Mouse (Mus musculus) layer of hippocampus, postnatal 14 days (tissue): ENCODE results near the gene Ppp1r14c. TPM values are rescaled to one million over a fixed set of nuclear protein-coding genes. Genes with fewer than 3 reads are reported as not detected.

ENCODE experiments used
- DNase-seq, 2 experiments: peaks; one replicate each; pipeline ENCODE4 v3.0.0; 2021 to 2022; ENCODE audit warnings: low spot score in 2 of 2, mixed read lengths in 1 of 2
- long read RNA-seq, 2 experiments: library from polyadenylated mRNA; stranded (forward); transcript quantifications; one replicate each; pipeline ENCODE4 v2.0.0; 2021
- total RNA-seq, 2 experiments: library from RNA; stranded (reverse); gene quantifications; 2 replicates each; pipeline ENCODE4 v1.2.3; 2021

Ppp1r14c gene
- 10 to 100 TPM; 68.9 to 72.3 TPM for total RNA-seq
- long read RNA-seq, experiment 1, transcript Ppp1r14c-202 (2 exons, 2,013 nt) = minor isoform, 6 of 133 reads
- long read RNA-seq, experiment 1, transcript Ppp1r14c-201 (4 exons, 2,617 nt) = major isoform, 122 of 133 reads
- long read RNA-seq, experiment 1, partial matches to known transcripts = 0 of 133 reads
- long read RNA-seq, experiment 1, other reads (novel, unspliced or antisense) = 5 of 133 reads
- long read RNA-seq, experiment 2, transcript Ppp1r14c-201 (4 exons, 2,617 nt) = major isoform, 163 of 179 reads
- long read RNA-seq, experiment 2, partial matches to known transcripts = 6 of 179 reads
- long read RNA-seq, experiment 2, other reads (novel, unspliced or antisense) = 6 of 179 reads

DNA sequence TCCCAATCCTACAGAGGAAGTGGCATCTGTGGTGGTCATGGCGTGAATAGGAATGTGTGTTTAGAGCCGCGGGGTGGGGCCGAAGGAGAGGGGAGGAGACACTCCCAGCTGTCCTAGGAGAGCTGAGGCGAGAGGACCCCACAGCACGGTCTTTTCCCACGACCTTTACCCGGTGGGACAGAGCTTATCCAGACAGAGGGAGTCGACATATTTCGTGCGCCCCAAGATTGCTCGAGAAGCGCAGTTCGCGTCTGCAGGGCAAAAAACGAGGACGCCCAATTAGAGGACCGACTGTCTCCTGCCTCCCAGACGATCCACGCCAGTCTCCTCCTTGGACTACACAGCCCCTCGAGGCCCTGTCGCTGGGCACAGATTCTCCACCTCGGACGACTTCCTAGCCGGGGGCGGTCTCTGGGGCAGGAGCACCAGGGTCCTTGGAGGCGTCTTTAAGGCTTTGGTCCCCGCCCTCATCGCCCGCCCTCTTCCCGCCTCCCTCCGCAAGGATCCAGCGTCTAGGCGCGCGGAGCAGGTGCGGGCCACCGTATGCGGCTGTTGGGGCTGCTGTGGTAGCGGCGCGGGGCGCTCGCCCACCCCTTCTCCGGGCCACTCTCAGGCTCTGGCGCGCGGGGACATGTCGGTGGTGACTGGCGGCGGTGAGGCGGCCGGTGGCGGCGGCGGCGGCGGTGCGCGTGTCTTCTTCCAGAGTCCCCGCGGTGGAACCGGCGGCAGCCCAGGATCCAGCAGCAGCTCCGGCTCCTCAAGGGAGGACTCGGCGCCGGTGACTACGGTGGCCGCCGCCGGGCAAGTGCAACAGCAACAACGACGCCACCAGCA is at the start of gene Ppp1r14c:
Ppp1r14c (plus strand) TSS at position 22 of the 834 bp plus-strand sequence.
- peak; percentile 75 to 76 for DNase-seq

DNA sequence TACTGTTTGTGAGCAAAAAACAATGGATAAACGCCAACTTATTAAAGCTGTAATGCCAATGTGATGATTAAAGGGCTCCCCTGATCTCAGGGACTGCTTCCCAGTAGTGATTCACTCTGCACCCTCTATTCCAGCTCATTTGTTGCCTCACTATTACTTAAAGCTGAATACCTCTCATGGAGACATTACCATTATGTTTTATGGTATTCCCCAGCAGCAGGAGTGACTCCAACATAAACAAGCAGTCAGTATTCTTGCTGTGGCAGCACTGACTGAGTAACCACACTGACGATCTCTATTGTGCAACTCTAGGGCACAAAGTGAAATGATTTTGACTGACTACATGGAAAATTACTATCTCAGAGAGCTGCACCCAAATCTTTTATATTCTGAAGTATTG is 44.5 kb upstream of the Ppp1r14c start:
- no peak for DNase-seq

DNA sequence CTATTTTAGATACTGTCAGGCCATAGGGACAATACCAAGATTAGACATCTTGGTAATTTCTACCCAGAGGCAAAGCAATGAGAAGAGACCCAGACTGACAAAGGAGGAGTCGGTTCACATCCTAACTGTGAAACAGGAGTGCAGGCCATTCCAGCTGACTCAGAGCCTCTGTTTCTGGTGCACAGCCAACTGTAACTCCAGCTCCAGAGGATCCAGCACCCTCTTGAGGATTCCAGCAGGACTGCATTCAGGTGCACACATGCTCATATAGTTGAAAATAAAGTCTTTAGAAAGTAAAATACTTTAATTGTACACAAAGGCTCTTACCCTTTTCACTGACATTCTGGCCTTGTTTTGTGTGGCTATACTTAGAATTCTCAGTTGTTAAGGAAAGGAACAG is 40.4 kb upstream of the Ppp1r14c start:
- DNase-seq = no peak

DNA sequence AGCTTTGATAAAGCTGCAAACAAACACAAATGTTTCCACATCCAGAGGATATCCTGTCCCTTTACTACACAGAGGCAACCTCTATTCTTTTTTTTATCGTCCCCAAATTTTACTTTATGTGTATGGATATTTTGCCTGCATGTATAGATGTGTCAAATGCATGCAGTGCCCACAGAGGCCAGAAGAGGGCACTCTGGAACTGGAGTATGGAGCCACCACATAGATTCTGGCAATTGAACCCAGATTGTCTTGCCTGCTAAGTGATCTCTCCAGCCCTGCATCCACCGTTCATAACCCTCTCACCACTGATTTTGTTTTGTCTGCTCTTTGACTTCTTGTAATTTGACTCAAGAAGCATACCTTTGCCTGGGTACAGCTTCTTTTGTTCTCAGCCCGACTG is 33.0 kb upstream of the Ppp1r14c start:
- DNase-seq = peak; percentile 69 to 85

DNA sequence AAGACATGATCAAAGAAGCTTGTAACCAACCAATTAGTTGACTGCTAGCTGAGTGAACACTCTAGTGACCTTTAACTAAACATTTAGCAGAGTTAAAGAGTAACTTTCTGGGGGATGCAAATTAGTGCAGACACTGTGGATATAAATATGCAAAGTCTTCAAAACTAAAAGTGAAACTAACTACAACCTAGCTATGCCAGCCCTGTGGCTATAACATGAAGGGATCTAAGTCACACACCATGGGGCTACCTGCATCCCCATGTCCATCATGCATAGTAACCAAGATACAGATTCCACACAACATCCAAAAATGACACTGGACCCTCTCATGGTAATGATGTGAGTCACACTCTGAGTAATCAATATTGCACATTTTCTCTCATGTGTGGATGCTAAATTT is 31.3 kb upstream of the Ppp1r14c start:
- DNase-seq = no peak

DNA sequence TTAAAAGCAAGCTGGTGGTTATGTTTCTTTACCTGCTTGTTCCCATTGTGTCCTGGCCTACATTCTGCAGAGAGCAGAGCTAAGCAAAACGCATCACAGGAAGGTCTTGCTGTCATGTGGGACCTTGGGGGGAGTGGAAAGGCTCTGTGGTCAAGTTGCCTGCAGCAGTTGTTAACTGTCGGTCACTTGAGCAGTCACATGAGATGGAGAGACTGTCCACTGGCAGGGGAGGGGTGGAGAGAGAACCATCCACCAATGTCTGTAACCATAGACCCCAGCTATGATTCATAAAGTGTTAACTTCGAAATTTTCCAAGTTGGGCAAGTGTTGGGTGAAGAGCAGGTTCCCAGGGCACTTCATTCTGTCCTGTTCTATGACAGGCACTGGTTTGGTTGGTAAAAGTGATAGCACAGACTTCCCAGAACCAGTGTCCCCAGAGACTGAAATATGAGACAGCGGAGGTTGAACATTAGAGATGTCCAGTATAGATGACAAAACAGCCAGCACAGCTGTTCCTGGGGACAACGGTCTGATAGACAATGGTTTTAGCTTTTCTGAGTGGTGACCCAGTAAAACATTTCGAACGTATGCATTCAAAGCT is 29.0 kb upstream of the Ppp1r14c start:
- no peak for DNase-seq

DNA sequence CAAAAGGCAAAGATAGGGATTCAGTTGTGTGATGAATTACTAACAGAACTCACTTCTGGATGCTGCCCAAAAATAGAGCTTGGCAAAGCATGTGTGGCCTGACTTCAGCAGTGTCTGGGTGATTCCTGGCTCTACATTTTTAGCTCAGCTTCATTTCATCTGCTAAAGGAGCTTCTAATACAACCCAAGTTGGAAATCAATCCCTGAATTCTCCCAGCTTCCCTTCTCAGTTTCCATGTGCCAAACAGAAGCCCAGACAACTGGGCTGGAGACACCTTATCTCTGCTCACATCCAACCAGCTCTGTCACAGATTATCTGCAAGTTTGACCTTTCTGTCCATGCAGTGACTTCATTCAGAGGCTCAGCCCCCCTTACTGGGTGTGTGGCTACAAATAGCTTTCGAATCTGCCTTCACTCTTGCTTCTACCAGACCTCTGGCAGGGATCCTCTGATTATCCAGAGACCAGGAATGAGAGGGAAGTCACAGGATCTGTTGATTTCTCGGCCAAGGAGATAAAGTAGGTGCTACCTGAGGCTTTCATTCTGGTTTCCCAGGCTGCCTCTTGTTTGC is 28.4 kb upstream of the Ppp1r14c start:
- peak in 1 of 2 experiments; percentile 16 for DNase-seq

DNA sequence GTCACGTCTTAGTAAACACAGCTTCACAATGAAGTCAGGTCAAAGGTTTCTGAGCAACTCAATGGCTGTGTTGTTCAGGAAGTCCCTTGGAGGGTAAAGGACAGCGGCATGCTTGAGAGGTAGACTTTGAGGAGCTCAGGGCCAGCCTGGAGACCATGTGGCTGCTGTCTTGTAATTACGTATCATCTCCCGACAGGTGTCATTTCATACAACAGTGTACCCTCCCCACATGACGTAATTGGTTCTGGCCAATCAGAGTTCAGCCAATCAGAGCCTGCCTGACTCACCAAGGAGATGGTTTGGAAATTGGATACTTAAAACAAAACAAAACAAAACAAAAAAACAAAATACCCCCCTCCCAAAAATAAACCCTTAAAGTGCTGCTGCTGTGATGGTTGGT is 20.2 kb upstream of the Ppp1r14c start:
- no peak for DNase-seq

DNA sequence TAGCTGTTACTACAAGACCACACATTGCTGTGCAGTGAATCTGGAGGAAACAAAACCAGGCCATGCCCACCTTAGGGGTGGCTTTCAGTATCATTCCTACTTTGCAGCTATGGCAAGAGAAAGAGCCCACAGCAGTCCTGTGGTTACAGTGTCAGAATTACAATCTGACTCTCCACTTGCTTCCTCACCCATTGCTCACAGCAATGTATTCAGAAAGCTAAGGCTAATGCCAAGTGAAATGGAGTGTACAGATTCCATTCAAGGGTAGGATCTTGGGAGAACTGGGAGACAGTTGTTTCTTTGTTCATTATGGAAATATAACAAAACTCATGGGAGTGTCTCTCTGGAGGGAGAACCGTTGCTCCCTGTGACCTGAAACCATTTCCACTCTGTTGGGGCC is 6.3 kb upstream of the Ppp1r14c start:
- no peak for DNase-seq

DNA sequence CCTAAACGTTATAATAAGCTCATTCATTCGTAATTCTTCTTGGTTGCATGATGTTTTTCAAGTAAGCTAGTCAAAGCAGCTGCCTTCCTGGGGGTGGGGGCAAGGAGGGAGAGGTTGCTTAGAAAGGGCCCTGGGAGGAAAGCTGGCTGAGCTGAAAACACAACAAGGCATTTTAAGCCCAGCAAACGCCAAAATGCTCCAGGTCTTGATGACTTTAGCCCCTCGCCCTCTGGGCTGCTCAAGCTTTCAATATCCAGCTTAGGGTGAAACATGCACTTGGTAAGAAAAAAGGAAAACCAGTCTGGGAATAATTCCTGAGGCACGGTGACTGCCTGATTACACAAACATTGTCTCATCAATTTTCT is 204 bp upstream of the Ppp1r14c start:
- DNase-seq = no peak

DNA sequence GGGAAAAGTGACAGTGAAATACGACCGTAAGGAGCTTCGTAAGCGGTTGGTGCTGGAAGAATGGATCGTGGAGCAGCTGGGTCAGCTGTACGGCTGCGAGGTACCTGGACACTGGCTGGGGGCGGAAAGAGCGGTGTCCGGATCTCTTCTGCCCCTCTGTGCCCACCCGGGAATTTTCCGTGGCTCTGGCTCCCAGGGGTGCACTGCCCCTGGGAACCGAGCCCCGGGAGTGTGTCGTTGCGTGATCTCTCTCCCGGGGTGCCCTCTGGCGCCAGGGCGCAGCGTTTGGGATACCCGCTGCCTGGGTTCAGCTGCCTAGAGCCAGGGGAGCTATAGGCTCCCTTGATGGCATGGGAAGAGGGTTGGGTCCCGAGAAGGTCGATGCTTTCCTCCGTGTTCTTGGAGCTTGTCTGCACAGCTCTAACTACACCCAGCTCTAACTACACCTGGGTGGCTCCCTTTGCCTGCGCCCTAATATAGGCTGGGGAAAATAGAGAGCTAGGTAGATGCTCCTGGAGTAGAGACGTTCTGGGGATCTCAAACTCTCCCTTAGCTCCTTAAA is 1.1 kb downstream of the Ppp1r14c start:
- DNase-seq = peak; percentile 45 to 67

DNA sequence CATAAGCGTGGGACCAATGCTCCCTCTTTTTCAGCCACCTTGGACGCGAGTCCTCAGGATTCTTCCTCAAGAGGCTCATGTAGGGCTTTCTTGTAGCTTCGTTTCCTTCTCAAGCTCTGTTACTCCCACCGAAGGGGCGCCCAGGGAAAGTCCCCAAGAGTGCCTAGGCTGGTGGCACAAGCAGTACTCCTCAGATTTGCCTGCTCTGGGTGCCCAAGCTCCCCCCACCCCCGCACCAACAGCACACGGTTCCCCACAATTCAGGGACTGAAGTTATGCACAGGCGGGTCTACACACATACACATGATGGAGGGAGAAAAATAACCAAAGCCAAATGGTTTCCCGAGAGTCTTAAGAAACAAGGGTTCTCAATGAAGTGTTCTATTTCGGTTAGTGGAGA is 1.6 kb downstream of the Ppp1r14c start:
- peak in 1 of 2 experiments; percentile 46 for DNase-seq

DNA sequence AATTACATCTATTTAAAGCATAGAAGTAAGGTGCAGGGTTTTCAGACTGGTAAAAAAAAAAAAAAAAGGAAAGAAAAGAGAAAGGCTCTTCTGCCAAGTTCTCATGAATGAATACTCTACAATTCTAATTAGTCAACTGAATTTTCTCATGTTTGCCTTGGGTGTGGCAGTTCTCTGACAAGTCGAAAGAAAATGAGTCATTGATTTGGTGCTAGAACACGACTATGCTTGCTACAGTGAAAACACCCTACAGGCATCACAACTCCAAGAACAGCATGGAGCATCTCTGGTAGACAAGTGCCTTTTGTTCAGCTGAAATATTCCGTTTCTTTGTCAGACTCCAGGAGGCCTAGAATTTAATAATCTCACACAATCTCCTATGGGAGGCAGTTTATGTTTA is 17.3 kb downstream of the Ppp1r14c start:
- DNase-seq = no peak

DNA sequence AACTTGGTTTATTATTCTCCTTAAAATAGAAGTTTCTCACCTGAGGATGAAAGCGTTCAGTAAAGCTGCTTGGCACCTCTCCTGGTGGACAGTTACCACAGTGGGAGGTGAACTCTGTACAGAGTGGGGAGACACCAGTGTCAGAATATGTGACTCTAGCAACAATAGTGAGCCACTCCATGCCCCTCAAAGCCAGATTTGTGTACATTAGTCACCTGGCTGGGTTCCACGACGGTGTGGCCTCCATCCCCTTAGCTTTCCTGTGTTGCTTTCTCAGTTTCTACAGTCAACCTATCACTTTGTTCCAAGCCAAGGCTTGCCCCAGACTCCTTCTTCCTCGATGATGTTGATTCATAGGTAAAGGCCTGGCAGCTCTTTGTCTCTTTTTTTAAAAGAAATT is 26.4 kb downstream of the Ppp1r14c start:
- no peak for DNase-seq

DNA sequence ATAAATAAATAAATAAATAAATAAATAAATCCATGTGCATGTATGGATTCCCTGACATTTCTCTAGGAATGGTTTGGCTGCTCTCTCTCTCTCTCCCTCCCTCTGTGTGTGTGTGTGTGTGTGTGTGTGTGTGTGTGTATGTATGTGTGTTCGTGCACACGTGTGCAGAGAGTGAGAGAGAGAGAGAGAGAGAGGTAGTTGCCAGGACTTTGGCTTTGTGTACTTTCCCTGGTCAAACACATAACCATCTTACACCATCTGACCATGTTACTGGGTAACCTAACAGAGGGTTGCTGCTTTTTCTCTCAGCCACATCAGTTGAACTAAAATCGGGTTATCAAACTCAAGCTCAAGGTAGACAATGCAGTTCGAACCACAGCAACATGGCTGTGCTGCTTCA is 27.7 kb downstream of the Ppp1r14c start:
- no peak for DNase-seq

DNA sequence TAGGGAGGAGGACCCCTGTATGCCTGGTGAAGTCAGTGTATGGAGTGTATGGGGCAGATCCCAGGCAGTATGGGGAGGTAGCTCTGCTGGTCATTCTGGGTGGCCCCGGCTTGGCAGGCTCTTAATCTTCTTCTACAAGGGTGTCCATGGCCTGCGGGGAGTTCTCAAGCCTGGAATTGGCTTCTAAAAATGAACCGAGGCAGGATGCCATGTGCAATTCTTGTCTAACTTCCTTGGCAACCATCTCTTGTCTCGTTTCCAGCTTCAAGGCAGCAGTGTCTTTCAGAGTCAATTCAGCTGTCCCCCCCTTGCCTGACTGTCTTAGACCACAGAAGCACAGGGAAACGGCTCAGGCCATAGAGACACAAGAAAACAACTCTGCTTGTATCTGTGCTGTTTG is 28.3 kb downstream of the Ppp1r14c start:
- peak in 1 of 2 experiments; percentile 47 for DNase-seq

DNA sequence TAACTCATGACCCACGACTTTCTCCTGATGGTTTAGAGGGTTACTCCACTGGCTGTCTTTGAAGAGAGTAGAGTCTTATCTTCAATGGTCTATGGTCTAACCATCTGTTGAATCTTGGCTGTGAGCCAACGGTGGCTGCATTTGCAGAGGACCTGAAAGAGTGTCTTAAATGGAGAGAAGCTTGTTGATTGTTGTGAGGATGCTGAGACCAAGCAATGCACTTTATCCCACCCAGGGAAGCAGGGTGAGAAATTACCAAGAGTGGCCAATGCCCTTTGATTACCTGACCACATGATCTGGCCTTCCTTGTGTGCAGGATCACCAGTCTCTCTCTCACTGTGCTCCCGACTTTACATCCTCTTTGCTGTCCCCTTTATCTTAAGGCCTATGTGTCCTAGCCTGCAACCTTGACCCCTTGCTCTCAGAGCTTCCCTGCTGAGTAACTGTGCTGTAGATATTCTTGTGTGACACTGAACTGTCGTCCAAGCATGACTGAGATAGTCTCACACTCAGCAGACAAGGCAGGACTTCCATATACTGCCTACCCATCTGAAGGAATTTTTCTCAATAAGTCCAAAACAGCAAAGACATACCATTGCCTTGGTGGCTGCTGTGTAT is 28.9 kb downstream of the Ppp1r14c start:
- DNase-seq = no peak

DNA sequence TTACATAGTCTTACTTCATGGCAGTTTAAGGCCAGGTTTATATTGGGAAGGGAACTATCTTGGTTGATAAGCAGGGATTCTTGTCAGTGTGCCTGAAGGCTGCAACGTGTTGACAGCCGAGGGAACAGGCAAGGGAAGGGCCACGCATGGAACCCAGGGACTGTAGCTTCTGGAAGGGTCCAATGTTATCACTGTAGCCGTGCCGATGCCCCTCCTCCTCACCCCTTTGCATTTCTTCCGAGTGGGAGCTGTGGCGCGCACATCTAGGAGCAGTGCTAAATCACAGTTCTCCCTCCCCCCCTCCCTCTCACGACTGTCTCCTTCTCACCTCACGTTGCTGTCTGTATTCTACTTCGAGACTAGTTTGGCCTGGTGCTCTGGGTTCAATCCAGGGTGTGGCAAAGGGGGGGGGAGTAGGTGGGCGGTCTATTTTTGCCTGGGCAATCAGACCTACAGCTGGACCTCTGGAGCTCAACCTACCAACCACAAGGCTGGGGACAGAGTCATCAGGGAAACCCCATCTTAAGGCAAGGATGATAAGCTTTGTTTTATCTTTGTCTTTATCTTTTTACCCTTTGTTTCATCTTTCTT is 29.6 kb downstream of the Ppp1r14c start:
- DNase-seq = no peak

DNA sequence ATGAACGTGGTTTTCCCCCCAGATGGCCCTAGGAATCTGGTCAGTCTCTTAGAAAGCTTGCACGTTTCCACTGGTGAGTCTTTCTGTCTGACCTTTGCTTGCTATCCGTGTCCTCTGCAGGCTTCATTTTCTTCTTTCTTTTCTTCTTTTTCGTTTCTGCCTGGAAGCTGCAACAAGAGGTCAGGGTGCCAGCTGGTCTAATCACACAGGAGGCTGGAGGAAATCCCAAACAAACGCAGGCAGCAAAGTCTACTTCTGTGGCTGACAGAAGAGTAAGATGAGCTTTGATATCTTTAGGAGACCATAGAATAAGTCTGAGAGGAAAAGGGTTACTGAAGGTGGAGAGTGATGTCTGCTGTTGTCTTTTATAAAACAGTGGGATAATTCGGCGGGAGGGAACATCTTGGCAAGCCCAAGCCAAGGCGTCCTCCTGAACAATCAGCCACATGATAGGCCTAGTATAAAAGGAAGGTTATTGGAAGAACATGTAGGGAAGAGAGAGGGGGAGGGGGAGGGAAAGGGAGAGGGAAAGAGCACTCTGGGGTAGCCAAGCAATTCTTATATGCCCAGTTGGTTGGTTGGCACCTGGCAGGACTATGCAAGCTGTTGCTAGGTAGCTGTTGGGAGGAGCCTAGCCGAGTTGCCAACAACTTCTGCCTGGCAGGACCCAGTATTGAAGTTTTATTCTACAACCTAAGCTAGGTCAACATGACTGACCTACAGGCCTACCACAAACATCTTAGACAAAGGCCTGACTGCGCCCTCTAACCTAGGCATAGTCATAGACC is 30.3 kb downstream of the Ppp1r14c start:
- no peak for DNase-seq

DNA sequence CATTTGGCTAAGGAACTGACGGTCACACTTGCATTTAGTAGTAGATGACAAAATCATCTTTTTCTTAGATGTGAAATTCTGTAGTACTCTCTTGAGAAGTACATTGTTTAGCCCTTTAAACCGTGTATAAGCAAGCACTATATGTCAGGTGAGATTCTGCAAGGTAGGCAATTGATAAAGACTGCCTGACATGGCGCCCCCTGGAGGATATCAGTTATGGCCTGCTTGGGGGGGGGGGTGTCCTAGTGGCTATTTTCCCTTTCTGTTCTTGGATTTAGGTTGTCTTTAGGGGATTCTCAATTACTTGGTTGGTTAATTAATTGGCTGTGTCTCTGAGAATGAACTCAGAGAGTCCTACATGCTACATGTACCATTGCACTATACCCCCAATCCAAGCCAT is 31.5 kb downstream of the Ppp1r14c start:
- no peak for DNase-seq
